Mouse (Mus musculus): ENCODE data around the gene Cep57. TPM values are rescaled to one million over a fixed set of nuclear protein-coding genes. Genes with fewer than 3 reads are reported as not detected.

The Cep57 gene
- 61.2 and 66.7 TPM in 2 replicates for polyA plus RNA-seq (2016; fragmentation: Nextera tagmentation; extraction: Ambion mirVana)

GRCm38 (mm10) chr9:13826832-13827405 is at the start of gene Cep57:
TSS of gene Cep57 (minus strand) at chr9:13827107.
- H3K9ac ChIP-seq (replicated peaks), result peak within 1 kb of the TSS; percentile 90

GRCm38 (mm10) chr9:13875340-13875739 is 48.4 kb upstream of the Cep57 start:
- 79% methylated on average over 2 of the region's 2 CpGs for WGBS

More at GRCm38 (mm10) chr9:13826832-13827405, at the start of gene Cep57:
- Histone ChIP-seq H3K4me3 (peak within 1 kb of the TSS; percentile 89), H3K9me3 (no peaks in the 10 kb centered on the region), H3K36me3 (peaks cover 19% of the 10 kb centered on the region), H3K4me1 (peaks cover 23% of the 10 kb centered on the region), H3K27me3 (no peaks in the 10 kb centered on the region), H3K27ac (replicated peaks) (peak within 1 kb of the TSS; percentile 98), H3K4me2 (replicated peaks) (peak within 1 kb of the TSS; percentile 75)
- WGBS, result under 1% methylated on average over 44 of the region's 44 CpGs
- peak; percentile 93 for ATAC-seq (ENCODE audit: low FRiP score, low read depth)

GRCm38 (mm10) chr9:13874359-13874758 is 47.5 kb upstream of the Cep57 start:
- no peak overlapping the region for H3K4me2 ChIP-seq (replicated peaks)
- no peaks in the 10 kb centered on the region for H3K36me3 ChIP-seq
- no peak overlapping the region for H3K27ac ChIP-seq (replicated peaks)
- no peak overlapping the region for H3K4me3 ChIP-seq
- 55% methylated on average over 2 of the region's 2 CpGs for WGBS
- H3K9ac ChIP-seq (replicated peaks), result no peak overlapping the region
- H3K27me3 ChIP-seq, result no peaks in the 10 kb centered on the region
- H3K4me1 ChIP-seq, result no peaks in the 10 kb centered on the region
- no peaks in the 10 kb centered on the region for H3K9me3 ChIP-seq
- ATAC-seq (ENCODE audit: low FRiP score, low read depth), result no peak

More at GRCm38 (mm10) chr9:13875340-13875739, 48.4 kb upstream of the Cep57 start:
- no peaks in the 10 kb centered on the region for H3K36me3 ChIP-seq
- no peak overlapping the region for H3K27ac ChIP-seq (replicated peaks)
- no peaks in the 10 kb centered on the region for H3K27me3 ChIP-seq
- no peaks in the 10 kb centered on the region for H3K4me1 ChIP-seq
- no peak overlapping the region for H3K9ac ChIP-seq (replicated peaks)
- no peak for ATAC-seq (ENCODE audit: low FRiP score, low read depth)
- no peak overlapping the region for H3K4me3 ChIP-seq
- no peaks in the 10 kb centered on the region for H3K9me3 ChIP-seq
- no peak overlapping the region for H3K4me2 ChIP-seq (replicated peaks)

GRCm38 (mm10) chr9:13871631-13872030 is 44.7 kb upstream of the Cep57 start:
- Histone ChIP-seq H3K4me2 (replicated peaks) (no peak overlapping the region), H3K4me3 (no peak overlapping the region), H3K9me3 (no peaks in the 10 kb centered on the region), H3K27me3 (no peaks in the 10 kb centered on the region), H3K9ac (replicated peaks) (no peak overlapping the region), H3K36me3 (no peaks in the 10 kb centered on the region), H3K4me1 (no peaks in the 10 kb centered on the region), H3K27ac (replicated peaks) (no peak overlapping the region)
- ATAC-seq (ENCODE audit: low FRiP score, low read depth), result no peak
- 88% methylated on average over 7 of the region's 7 CpGs for WGBS

GRCm38 (mm10) chr9:13867646-13868045 is 40.7 kb upstream of the Cep57 start:
- ATAC-seq (ENCODE audit: low FRiP score, low read depth), result no peak
- no peak overlapping the region for H3K4me3 ChIP-seq

GRCm38 (mm10) chr9:13856777-13857176 is 29.9 kb upstream of the Cep57 start:
- Histone ChIP-seq H3K9ac (replicated peaks) (no peak overlapping the region), H3K4me1 (no peaks in the 10 kb centered on the region), H3K36me3 (no peaks in the 10 kb centered on the region), H3K4me3 (no peak overlapping the region), H3K27ac (replicated peaks) (no peak overlapping the region), H3K9me3 (no peaks in the 10 kb centered on the region), H3K4me2 (replicated peaks) (no peak overlapping the region), H3K27me3 (no peaks in the 10 kb centered on the region)
- WGBS, result 74% methylated on average over 4 of the region's 4 CpGs
- ATAC-seq (ENCODE audit: low FRiP score, low read depth), result no peak

More at GRCm38 (mm10) chr9:13867646-13868045, 40.7 kb upstream of the Cep57 start:
- no peaks in the 10 kb centered on the region for H3K4me1 ChIP-seq
- no peak overlapping the region for H3K4me2 ChIP-seq (replicated peaks)
- H3K36me3 ChIP-seq, result no peaks in the 10 kb centered on the region
- no peaks in the 10 kb centered on the region for H3K27me3 ChIP-seq
- WGBS, result 57% methylated on average over 2 of the region's 2 CpGs
- no peaks in the 10 kb centered on the region for H3K9me3 ChIP-seq
- no peak overlapping the region for H3K9ac ChIP-seq (replicated peaks)
- no peak overlapping the region for H3K27ac ChIP-seq (replicated peaks)

- 80% methylated on average over 1 of the region's 1 CpGs for WGBS
- no peak for ATAC-seq (ENCODE audit: low FRiP score, low read depth)
- H3K4me1 ChIP-seq, result no peaks in the 10 kb centered on the region
- no peaks in the 10 kb centered on the region for H3K27me3 ChIP-seq
- no peaks in the 10 kb centered on the region for H3K36me3 ChIP-seq
- H3K4me2 ChIP-seq (replicated peaks), result no peak overlapping the region
- H3K27ac ChIP-seq (replicated peaks), result no peak overlapping the region
- no peaks in the 10 kb centered on the region for H3K9me3 ChIP-seq
- H3K4me3 ChIP-seq, result no peak overlapping the region
- H3K9ac ChIP-seq (replicated peaks), result no peak overlapping the region
These were observed 29.3 kb upstream of the Cep57 start for GRCm38 (mm10) chr9:13856247-13856646.

GRCm38 (mm10) chr9:13853876-13854275 is 27.0 kb upstream of the Cep57 start:
- H3K9ac ChIP-seq (replicated peaks), result no peak overlapping the region
- no peak for ATAC-seq (ENCODE audit: low FRiP score, low read depth)
- H3K27me3 ChIP-seq, result no peaks in the 10 kb centered on the region
- H3K4me3 ChIP-seq, result no peak overlapping the region
- no peaks in the 10 kb centered on the region for H3K4me1 ChIP-seq
- H3K36me3 ChIP-seq, result no peaks in the 10 kb centered on the region
- H3K27ac ChIP-seq (replicated peaks), result no peak overlapping the region
- WGBS, result 77% methylated on average over 3 of the region's 3 CpGs
- no peak overlapping the region for H3K4me2 ChIP-seq (replicated peaks)
- no peaks in the 10 kb centered on the region for H3K9me3 ChIP-seq

GRCm38 (mm10) chr9:13848481-13849480 is 21.9 kb upstream of the Cep57 start:
- ATAC-seq (ENCODE audit: low FRiP score, low read depth), result peak; percentile 47; the same call in 1 of the 2 replicates
- WGBS, result 79% methylated on average over 10 of the region's 10 CpGs
- H3K9ac ChIP-seq (replicated peaks), result no peak overlapping the region
- no peak overlapping the region for H3K27ac ChIP-seq (replicated peaks)
- H3K9me3 ChIP-seq, result no peaks in the 10 kb centered on the region
- H3K4me3 ChIP-seq, result no peak overlapping the region
- H3K36me3 ChIP-seq, result peaks cover 11% of the 10 kb centered on the region
- H3K4me2 ChIP-seq (replicated peaks), result no peak overlapping the region
- no peaks in the 10 kb centered on the region for H3K4me1 ChIP-seq
- no peaks in the 10 kb centered on the region for H3K27me3 ChIP-seq

GRCm38 (mm10) chr9:13847591-13847990 is 20.7 kb upstream of the Cep57 start:
- 94% methylated on average over 3 of the region's 3 CpGs for WGBS
- H3K27me3 ChIP-seq, result no peaks in the 10 kb centered on the region
- ATAC-seq (ENCODE audit: low FRiP score, low read depth), result no peak
- no peak overlapping the region for H3K27ac ChIP-seq (replicated peaks)
- H3K4me3 ChIP-seq, result no peak overlapping the region
- H3K9ac ChIP-seq (replicated peaks), result no peak overlapping the region
- no peaks in the 10 kb centered on the region for H3K4me1 ChIP-seq
- H3K4me2 ChIP-seq (replicated peaks), result no peak overlapping the region
- no peaks in the 10 kb centered on the region for H3K9me3 ChIP-seq
- H3K36me3 ChIP-seq, result peaks cover 19% of the 10 kb centered on the region

- no peaks in the 10 kb centered on the region for H3K4me1 ChIP-seq
- H3K9ac ChIP-seq (replicated peaks), result no peak overlapping the region
- 89% methylated on average over 2 of the region's 2 CpGs for WGBS
- no peaks in the 10 kb centered on the region for H3K27me3 ChIP-seq
- peaks cover 88% of the 10 kb centered on the region for H3K36me3 ChIP-seq
- no peaks in the 10 kb centered on the region for H3K9me3 ChIP-seq
- no peak for ATAC-seq (ENCODE audit: low FRiP score, low read depth)
- no peak overlapping the region for H3K4me2 ChIP-seq (replicated peaks)
- no peak overlapping the region for H3K27ac ChIP-seq (replicated peaks)
- H3K4me3 ChIP-seq, result no peak overlapping the region
These were observed 9.8 kb upstream of the Cep57 start for GRCm38 (mm10) chr9:13836726-13837125.

GRCm38 (mm10) chr9:13835256-13835655 is 8.3 kb upstream of the Cep57 start:
- no peaks in the 10 kb centered on the region for H3K4me1 ChIP-seq
- H3K4me3 ChIP-seq, result no peak overlapping the region
- H3K36me3 ChIP-seq, result peaks cover 86% of the 10 kb centered on the region
- no peaks in the 10 kb centered on the region for H3K27me3 ChIP-seq
- no peaks in the 10 kb centered on the region for H3K9me3 ChIP-seq
- no peak overlapping the region for H3K27ac ChIP-seq (replicated peaks)
- WGBS, result 89% methylated on average over 3 of the region's 3 CpGs
- no peak overlapping the region for H3K9ac ChIP-seq (replicated peaks)
- no peak overlapping the region for H3K4me2 ChIP-seq (replicated peaks)
- ATAC-seq (ENCODE audit: low FRiP score, low read depth), result no peak
